Mouse (Mus musculus): ENCODE results near the gene Tut4.

The Tut4 gene

DNA sequence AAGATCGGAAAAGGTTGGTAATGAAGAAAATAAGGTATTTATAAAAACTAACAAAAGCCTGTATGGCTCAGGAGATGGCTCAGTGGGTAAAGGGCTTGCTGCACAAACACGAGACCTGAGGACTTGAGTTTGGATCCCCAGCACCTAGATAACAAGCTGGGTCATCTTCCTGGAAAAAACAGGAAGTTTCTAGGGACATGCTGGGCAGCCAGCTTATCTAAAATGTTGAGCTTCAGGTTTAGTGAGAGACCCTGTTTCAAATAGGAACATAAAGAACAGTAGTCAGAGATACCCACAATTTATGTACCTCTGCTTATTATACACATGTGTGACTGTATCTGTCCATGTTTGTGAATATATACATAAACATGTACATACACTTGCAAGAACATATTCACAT, 43.8 kb downstream of the Tut4 start:
- DNase-seq (ENCODE audit: low read depth, low spot score), result no peak

DNA sequence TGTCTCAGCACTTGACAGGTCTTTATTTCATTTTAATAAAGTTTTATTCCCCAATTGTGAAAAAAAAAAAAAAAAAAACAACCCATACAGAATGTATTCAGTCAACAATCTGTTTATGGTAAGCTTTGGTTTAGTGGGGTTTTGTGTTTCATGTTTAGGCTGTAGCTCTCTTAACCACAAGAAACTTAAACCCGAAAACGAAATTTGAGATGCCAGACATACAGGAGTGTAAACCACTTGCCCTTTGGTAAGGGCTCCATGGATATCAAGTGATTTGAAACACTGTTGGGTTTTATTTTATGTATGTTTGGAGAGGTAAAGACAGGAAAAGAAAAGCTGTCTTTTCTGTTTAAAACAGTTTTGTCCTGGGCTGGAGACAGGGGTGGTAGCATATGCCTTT, 80.5 kb downstream of the Tut4 start:
- no peak for DNase-seq (ENCODE audit: low read depth, low spot score)

DNA sequence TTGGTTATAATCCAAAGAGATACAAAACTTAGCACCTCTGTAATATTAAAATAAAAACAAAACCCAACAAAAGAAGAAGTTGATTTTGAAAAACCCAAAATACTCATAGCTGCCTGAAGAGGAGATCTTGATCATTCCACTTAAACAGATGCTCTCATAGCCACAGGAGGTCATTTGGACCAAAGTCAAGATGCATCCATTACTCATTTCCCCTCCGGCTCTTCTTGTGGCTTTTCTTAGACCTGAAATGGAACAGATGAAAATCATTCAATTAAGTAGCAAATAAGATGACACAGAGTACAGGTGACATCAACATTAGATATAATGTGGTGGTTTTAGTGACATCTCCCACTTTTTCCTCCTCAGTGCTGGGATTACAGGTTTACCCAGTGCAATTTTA, 105.8 kb downstream of the Tut4 start:
- DNase-seq (ENCODE audit: low read depth, low spot score), result no peak

DNA sequence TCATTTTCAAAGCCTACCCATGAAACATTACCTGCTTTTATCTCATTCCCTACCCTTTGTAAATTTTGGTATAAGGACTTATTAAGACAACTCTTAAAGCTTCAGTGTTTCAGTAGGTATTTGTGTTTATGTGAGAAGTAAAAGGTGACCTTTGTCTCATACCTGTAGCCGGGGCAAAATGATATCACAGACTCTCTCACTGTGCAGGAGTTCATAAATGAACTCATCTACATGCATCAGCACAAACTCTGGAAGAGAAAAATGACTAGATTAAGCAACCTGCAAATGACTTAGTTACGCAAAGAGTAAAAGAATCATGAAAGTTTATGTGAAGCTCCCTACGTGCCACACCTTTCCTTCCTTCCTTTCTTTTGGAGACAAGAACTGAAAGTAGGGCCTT, 113.4 kb downstream of the Tut4 start:
- no peak for DNase-seq (ENCODE audit: low read depth, low spot score)

DNA sequence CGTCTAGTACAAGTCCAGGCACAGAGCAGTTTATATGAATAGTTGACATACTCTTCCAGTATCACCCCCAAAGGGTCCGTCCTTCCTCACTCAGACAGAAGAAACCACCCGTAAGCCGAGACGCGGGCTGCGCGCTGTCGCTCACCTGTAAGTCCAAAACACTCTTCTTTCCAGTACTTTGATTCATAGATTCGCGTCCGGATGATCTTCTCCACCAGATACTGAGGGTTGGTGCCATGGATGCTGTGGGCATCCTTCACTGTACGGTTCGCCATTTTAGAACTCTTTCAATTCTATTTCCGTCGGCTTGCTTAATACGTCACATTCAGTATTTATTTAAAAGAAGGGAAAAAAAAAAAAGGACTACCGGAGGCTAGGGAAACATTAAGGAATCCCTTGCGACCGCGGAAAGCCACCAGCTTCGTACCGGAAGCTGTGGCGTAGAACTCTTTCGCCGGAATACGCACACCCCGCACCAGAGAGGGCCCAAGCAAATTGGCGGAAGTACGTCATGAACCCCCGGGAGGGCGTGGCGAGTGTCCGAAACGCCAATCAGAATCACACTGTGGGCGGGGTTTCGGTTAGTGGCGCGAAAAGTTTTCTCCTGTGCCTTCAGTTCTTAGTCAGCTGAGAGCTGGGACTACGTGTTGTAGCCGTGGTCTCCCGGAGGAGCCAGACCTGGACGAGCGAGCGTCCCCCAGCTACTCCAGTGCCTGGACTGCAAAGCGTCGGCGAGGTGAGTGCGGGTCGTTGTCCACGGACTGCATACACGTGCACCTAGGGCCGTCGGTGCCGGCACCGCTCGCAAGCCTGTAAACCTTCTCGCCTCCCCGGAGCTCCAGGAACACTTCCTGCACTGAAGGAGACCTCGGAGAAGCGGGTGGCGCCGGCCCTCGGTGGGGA, 119.9 kb downstream of the Tut4 start, which contains the start of the genes Prpf38a and Orc1:
Gene Prpf38a (minus strand): TSS at position 497 of the 903 bp plus-strand sequence.
Gene Orc1 (plus strand): TSS at position 584 of the 903 bp plus-strand sequence.
- peak; percentile 98 for DNase-seq (ENCODE audit: low read depth, low spot score)

DNA sequence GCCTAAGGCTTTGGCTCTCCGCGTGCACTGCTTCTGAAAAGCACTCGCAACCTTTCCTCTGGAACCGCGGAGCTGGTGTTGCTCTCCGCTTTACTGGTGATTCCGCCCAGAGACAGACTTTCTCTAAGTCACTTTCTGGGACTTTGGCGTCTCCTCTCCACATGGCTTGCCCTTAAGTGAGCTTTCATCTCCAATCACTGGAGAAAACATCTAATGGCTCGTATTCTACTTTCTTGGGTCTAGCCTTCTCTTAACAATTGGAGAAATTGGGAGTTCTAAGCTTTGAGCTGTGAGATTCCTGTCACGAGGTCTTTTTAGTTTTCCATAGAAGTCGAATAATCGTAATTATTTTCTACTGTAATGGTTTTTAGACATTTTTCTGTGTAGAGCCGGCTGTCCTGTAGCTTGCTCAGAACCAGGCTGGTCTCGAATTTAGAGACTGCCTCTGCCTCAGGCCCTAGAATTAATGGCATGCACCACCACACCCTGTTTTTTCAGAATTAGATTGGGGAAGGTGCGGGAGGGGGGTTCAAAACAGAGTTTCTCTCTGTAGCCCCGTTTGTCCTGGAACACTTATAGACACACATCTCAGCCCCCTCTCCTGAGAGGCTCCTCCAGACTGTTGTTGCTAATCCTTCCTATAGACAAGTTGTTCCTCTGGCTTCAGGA, 120.7 kb downstream of the Tut4 start:
- no peak for DNase-seq (ENCODE audit: low read depth, low spot score)

DNA sequence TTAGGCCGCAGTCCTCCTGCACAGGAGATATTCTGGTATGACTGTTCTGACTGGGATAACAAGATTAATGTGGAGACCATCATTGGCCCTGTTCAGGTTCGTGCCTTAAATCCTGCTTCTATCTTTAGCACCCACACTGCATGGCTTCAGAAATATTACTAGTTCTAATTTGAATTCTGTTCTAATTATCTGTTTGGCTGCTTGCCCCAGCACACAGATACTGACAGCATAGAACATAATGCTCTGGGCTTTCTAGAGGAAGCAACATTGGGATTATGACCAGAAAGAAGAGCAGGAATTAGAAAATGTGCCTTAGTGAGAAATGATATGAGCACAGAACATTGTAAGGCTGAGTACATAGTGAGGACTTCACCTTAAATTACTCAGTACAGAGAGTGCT, 134.2 kb downstream of the Tut4 start:
- DNase-seq (ENCODE audit: low read depth, low spot score), result no peak

DNA sequence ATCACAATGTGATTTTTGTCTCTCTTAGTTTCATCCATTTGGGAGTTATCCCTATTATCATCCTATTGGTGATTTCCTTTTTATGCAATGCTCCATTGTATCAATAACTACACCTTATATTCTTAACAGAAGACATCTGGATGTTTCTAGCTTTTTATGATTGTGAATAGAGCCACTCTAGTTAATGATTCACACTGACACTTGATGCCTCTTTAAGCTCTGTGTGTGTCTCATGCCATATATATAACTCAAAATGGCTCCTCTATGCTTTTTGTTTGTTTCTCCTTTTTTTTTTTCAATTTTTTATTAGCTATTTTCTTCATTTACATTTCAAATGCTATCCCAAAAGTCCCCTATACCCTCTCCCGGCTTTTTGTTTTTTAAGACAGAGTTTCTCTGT, 136.6 kb downstream of the Tut4 start:
- DNase-seq (ENCODE audit: low read depth, low spot score), result no peak

DNA sequence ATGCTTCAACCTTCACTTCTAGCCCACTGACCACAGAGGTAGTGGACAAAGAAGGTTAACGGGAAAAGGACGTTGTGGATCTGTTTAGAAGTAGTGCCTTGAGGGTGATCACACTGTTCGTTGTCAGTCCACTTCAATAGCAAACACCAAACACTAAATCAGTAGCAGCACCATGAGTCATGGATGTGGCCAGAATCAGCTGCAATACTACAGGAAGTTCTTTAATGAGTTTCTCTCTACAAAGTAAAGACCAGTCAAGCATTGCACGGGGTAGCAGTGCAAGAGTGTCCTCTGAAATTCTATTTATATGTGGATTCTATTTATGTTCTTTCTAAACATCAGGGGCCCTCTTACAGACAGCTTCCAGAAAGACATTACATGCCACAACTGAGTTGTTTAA, 139.1 kb downstream of the Tut4 start:
- DNase-seq (ENCODE audit: low read depth, low spot score), result no peak

DNA sequence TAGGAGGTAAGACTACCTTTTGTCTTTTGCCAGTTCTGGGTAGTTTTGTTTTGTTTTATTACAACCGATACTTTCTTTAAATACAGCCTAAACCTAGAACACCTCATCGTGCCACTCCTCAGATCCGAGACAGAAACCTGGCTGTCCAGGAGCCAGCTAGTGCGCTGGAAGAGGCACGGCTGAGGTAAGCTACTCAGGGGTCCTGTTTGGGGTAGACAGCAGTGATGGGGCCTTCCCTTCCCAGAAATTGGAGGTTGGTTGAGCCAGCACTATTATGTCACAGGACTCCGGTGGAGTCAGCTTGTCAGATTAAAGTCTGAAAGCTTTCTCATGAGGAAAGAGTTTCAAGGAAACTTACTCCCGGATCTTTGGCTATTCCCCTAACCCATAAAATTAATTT, 142.6 kb downstream of the Tut4 start:
- DNase-seq (ENCODE audit: low read depth, low spot score), result no peak

DNA sequence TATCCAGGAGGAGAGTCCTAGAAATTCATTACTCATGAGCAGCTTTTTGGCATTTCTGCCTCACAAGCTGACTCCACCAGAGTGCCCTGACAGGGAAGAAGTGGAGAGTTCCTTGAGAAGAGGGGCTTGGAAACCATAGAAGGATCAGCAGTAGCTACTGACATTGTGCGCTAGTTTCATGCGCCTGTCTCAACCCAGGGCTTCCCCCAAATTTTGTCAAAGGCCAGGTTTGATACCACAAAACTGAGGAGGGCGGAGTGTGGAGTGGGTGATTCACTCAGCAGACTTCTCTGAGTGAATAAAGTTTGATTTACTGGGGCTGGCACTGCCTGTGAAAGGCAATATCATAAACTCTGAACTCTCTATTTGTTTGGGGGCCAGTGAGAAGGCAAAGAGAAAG, 149.4 kb downstream of the Tut4 start:
- no peak for DNase-seq (ENCODE audit: low read depth, low spot score)
